18 mouse cellular contexts compared by ENCODE assay signal in the genomic region with DNA sequence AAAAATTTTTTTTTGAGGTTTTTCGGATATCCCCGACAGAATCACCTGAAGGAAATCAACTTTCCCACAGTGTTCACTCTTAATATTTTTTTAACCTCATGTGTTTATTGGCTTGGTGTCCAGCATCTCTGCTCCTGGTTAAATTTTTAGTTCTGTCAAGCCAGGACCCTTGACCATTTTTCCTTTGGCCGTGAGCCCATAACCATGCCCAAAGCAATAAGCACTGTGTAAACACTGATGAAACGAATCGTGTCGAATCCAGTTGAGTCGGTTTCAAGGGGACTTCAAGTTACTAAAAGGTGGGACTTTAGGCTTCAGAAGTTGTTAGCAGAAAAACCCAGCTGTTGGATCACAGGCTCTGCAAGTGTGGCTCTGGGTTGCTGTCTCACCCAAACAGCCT.
"Had no signal": no experiment of that assay in that cellular context is flagged by ENCODE, and none has a peak within 500 bp of the region (broad histone marks: within the 10 kb centered on the region; RNA-seq: fewer than 3 reads in every experiment).

No protein-coding gene starts in this region.

- H3K27me3 ChIP-seq: kidney, embryonic 15.5 days; midbrain, embryonic 12.5 days; midbrain, embryonic 15.5 days; neural tube, embryonic 12.5 days; neural tube, embryonic 15.5 days had no signal

- H3K9ac ChIP-seq: kidney, embryonic 15.5 days; liver, embryonic 14.5 days; midbrain, embryonic 12.5 days; midbrain, embryonic 15.5 days; neural tube, embryonic 12.5 days; neural tube, embryonic 15.5 days had no signal

- H3K36me3 ChIP-seq: kidney, embryonic 15.5 days; midbrain, embryonic 12.5 days; midbrain, embryonic 15.5 days; neural tube, embryonic 12.5 days; neural tube, embryonic 15.5 days had no signal

- H3K9me3 ChIP-seq: kidney, embryonic 15.5 days; midbrain, embryonic 12.5 days; midbrain, embryonic 15.5 days; neural tube, embryonic 12.5 days; neural tube, embryonic 15.5 days had no signal

- DNase-seq: kidney, adult 11 months; kidney, adult 8-10 months; kidney, postnatal 10 days; right cerebral cortex, adult 18-20 months; right cerebral cortex, postnatal 14 days; right cerebral cortex, postnatal 4 days; thymus, adult 2 months; thymus, postnatal 14 days; thymus, postnatal 4 days had no signal

- H3K4me1 ChIP-seq: midbrain, embryonic 12.5 days; midbrain, embryonic 15.5 days had no signal

- H3K27ac ChIP-seq: kidney, embryonic 15.5 days; liver, embryonic 14.5 days; macrophage; midbrain, embryonic 12.5 days; midbrain, embryonic 15.5 days; neural tube, embryonic 12.5 days; neural tube, embryonic 15.5 days; stomach, postnatal 0 days had no signal

- H3K4me2 ChIP-seq: kidney, embryonic 15.5 days; liver, embryonic 11.5 days; midbrain, embryonic 12.5 days; midbrain, embryonic 15.5 days; neural tube, embryonic 12.5 days; neural tube, embryonic 15.5 days had no signal

- ATAC-seq: midbrain, embryonic 15.5 days had no signal

- H3K4me3 ChIP-seq: kidney, embryonic 15.5 days; midbrain, embryonic 12.5 days; midbrain, embryonic 15.5 days; neural tube, embryonic 12.5 days; neural tube, embryonic 15.5 days had no signal
